Mouse (Mus musculus) G1E (cell line): ENCODE data around the gene Cmip. TPM values are rescaled to one million over a fixed set of nuclear protein-coding genes. Genes with fewer than 3 reads are reported as not detected.

Experiments
- ATAC-seq: 2 replicates; pipeline ENCODE4 v1.8.0; 2016; ENCODE audit warnings: mild to moderate bottlenecking; ENCODE audit not compliant: insufficient number of reproducible peaks, poor library complexity, low FRiP score, severe bottlenecking; ENCODE audit errors: extremely low read depth
- DNase-seq: peaks from one replicate; pipeline ENCODE4 v3.0.0; 2012; ENCODE audit warnings: low spot score
- H3K27me3 ChIP-seq: 2 replicates; pipeline ENCODE4 v1.6.1; 2012; ENCODE audit warnings: mild to moderate bottlenecking, low read length, inconsistent platforms; ENCODE audit not compliant: insufficient read depth
- H3K36me3 ChIP-seq: replicated peaks from 2 replicates; pipeline ENCODE3; 2012; ENCODE audit warnings: mild to moderate bottlenecking, inconsistent platforms
- H3K4me1 ChIP-seq: 2 replicates; pipeline ENCODE4 v1.6.1; 2012; ENCODE audit warnings: low read depth, low read length, inconsistent platforms, mixed read lengths; ENCODE audit not compliant: insufficient read depth
- H3K4me3 ChIP-seq: 2 replicates; pipeline ENCODE4 v1.5.1; 2012; ENCODE audit warnings: low read depth, mild to moderate bottlenecking, inconsistent platforms, low read length, moderate library complexity, mixed read lengths
- H3K9me3 ChIP-seq: replicated peaks from 2 replicates; pipeline ENCODE4 v1.6.1; 2012; ENCODE audit warnings: inconsistent platforms
- CTCF ChIP-seq: IDR thresholded peaks from 2 replicates; pipeline ENCODE4 v1.5.1; 2012; ENCODE audit warnings: low read depth, low read length, inconsistent platforms, mixed read lengths
- GATA1 ChIP-seq: IDR thresholded peaks from 2 replicates; pipeline ENCODE4 v1.6.1; 2012; ENCODE audit warnings: borderline replicate concordance, low read length, inconsistent platforms, mixed read lengths
- GATA2 ChIP-seq: IDR thresholded peaks from 2 replicates; pipeline ENCODE4 v1.6.1; 2012; ENCODE audit warnings: low read depth, low read length, inconsistent platforms, borderline replicate concordance
- POLR2AphosphoS5 ChIP-seq: IDR thresholded peaks from 2 replicates; pipeline ENCODE4 v1.6.1; 2012; ENCODE audit warnings: low read depth, low read length, inconsistent platforms; ENCODE audit not compliant: insufficient replicate concordance
- TAL1 ChIP-seq: conservative IDR thresholded peaks from 2 replicates; pipeline ENCODE4 v1.6.1; 2012; ENCODE audit warnings: low read depth, low read length, inconsistent platforms, mixed read lengths
- polyA plus RNA-seq: library from polyadenylated mRNA; stranded (reverse); fragments of >175 nt; gene quantifications from 2 replicates; pipeline ENCODE4 v1.2.3, GENCODE M21; 2012
- total RNA-seq, 2 experiments: library from RNA; stranded (forward) in 1 of 2; stranded (reverse) in 1 of 2; fragments of 200-1000 nt in 1 of 2; fragments of >200 nt in 1 of 2; fragmentation: Nextera tagmentation in 1 of 2; gene quantifications; 2 replicates each; pipeline ENCODE4 v1.2.3; 2014 to 2017

Gene Cmip
- total and polyA plus RNA-seq, 3 experiments: 5.8 to 88.8 (median 65.3) TPM

DNA sequence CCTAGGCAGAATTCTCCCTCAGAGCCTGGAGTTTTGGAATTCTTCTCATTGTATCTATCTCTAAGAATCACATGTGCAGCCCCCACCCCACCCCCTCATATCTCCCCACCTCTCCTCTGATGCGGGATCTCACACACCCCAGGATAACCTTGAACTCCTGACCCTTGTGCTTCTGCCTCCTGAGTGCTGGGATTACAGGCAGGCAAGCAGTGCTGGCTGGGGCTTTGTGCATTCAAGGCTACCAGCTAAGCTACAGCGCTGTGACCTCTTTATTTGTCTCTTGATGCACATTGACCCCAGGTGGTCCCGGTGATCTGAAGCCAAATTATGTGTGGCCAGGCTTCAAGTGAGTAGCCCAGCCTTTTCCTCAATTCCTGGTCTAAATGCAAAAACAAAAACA is 15.0 kb upstream of the Cmip start:
- H3K4me3 ChIP-seq: no peak overlapping the region
- no peak for TF ChIP-seq CTCF
- TF ChIP-seq GATA1: no peak
- no peak for TF ChIP-seq TAL1
- TF ChIP-seq GATA2: no peak
- no peak for TF ChIP-seq POLR2AphosphoS5

DNA sequence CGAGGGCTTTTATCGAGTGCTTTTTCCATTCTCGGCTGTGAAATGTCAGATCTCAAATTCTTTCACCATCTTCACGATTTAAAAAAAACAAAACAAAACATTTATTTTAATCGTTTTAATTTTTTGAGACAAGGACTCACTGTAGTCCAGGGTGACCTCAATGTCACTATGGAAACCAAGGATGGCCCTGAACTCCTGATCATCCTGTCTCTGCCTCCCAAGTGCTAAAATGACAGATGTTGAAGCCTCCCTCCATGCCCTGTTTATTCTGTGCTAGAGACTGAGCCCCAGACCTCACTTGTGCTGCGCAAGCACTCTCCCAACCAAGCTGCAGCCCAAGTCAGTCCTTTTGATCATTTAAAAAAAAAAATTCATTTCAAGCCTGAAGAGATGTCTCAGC is 14.6 kb upstream of the Cmip start:
- no peak for DNase-seq
- Histone ChIP-seq H3K27me3 (peaks cover 28% of the 10 kb centered on the region), H3K9me3 (no peaks in the 10 kb centered on the region), H3K36me3 (no peaks in the 10 kb centered on the region), H3K4me1 (peaks cover 2% of the 10 kb centered on the region; the same call in 1 of the 2 replicates), H3K4me3 (no peak overlapping the region)
- no peak for TF ChIP-seq CTCF
- TF ChIP-seq GATA1: no peak
- TF ChIP-seq TAL1: no peak
- TF ChIP-seq POLR2AphosphoS5: no peak
- TF ChIP-seq GATA2: no peak
- no peak for ATAC-seq

More for the DNA sequence above, 15.0 kb upstream of the Cmip start:
- Histone ChIP-seq H3K27me3 (peaks cover 26% of the 10 kb centered on the region), H3K36me3 (no peaks in the 10 kb centered on the region), H3K4me1 (peaks cover 2% of the 10 kb centered on the region; the same call in 1 of the 2 replicates), H3K9me3 (no peaks in the 10 kb centered on the region)
- ATAC-seq: no peak
- no peak for DNase-seq

- no peaks in the 10 kb centered on the region for H3K36me3 ChIP-seq
- H3K27me3 ChIP-seq: peaks cover 26% of the 10 kb centered on the region
- TF ChIP-seq TAL1 (no peak), CTCF (no peak), GATA2 (no peak), POLR2AphosphoS5 (no peak)
- ATAC-seq (no peak), DNase-seq (no peak)
- no peak overlapping the region for H3K4me3 ChIP-seq
- H3K9me3 ChIP-seq: no peaks in the 10 kb centered on the region
- peaks cover 2% of the 10 kb centered on the region; the same call in 1 of the 2 replicates for H3K4me1 ChIP-seq
Observed at GRCm38 (mm10) chr8:117244601-117245000, 12.3 kb upstream of the Cmip start.

- Histone ChIP-seq H3K36me3 (no peaks in the 10 kb centered on the region), H3K4me1 (peaks cover 9% of the 10 kb centered on the region), H3K9me3 (peaks cover 2% of the 10 kb centered on the region; the same call in 1 of the 2 replicates), H3K4me3 (no peak overlapping the region), H3K27me3 (peaks cover 37% of the 10 kb centered on the region)
- no peak for ATAC-seq
- TF ChIP-seq POLR2AphosphoS5 (no peak), CTCF (no peak), GATA2 (no peak), GATA1 (no peak), TAL1 (no peak)
- DNase-seq: no peak
Observed at GRCm38 (mm10) chr8:117248341-117248740, 8.5 kb upstream of the Cmip start.

- TF ChIP-seq TAL1: no peak
- TF ChIP-seq GATA1: no peak
- TF ChIP-seq GATA2: no peak
- no peak for TF ChIP-seq POLR2AphosphoS5
- no peak for TF ChIP-seq CTCF
- Histone ChIP-seq H3K9me3 (peaks cover 8% of the 10 kb centered on the region; the same call in 1 of the 2 replicates), H3K4me3 (no peak overlapping the region), H3K4me1 (peaks cover 18% of the 10 kb centered on the region), H3K27me3 (peaks cover 48% of the 10 kb centered on the region), H3K36me3 (no peaks in the 10 kb centered on the region)
- DNase-seq (no peak), ATAC-seq (no peak)
Observed at GRCm38 (mm10) chr8:117251086-117251681, 5.7 kb upstream of the Cmip start.

- DNase-seq (no peak), ATAC-seq (no peak)
- Histone ChIP-seq H3K9me3 (peaks cover 8% of the 10 kb centered on the region; the same call in 1 of the 2 replicates), H3K27me3 (peaks cover 45% of the 10 kb centered on the region), H3K36me3 (no peaks in the 10 kb centered on the region), H3K4me3 (no peak overlapping the region), H3K4me1 (peaks cover 26% of the 10 kb centered on the region)
- TF ChIP-seq GATA1 (no peak), CTCF (no peak), TAL1 (no peak), POLR2AphosphoS5 (no peak), GATA2 (no peak)
Observed at GRCm38 (mm10) chr8:117252650-117253049, 4.2 kb upstream of the Cmip start.
